Mouse (Mus musculus) CH12.LX (cell line): ENCODE results near the gene Cnot3. TPM values are rescaled to one million over a fixed set of nuclear protein-coding genes. Genes with fewer than 3 reads are reported as not detected.

Experiments used
- DNase-seq: peaks from one replicate; pipeline ENCODE4 v3.0.0-alpha.2; 2013; ENCODE audit errors: extremely low read depth
- H3K27ac ChIP-seq: 2 replicates; pipeline ENCODE4 v1.5.1; 2012; ENCODE audit warnings: low read depth, mild to moderate bottlenecking, control low read depth, moderate library complexity; ENCODE audit not compliant: insufficient read depth
- H3K27me3 ChIP-seq: replicated peaks from 2 replicates; pipeline ENCODE3; 2012; ENCODE audit warnings: inconsistent platforms
- H3K36me3 ChIP-seq, 2 experiments: replicated peaks in 1 of 2; 2 replicates each; pipeline versions ENCODE3 to v1.6.1; 2012; ENCODE audit warnings: inconsistent platforms in 1 of 2, low read length in 1 of 2, mild to moderate bottlenecking in 1 of 2, mixed read lengths in 1 of 2, moderate library complexity in 1 of 2; ENCODE audit not compliant: control insufficient read depth in 1 of 2, insufficient read depth in 1 of 2
- H3K4me1 ChIP-seq, 2 experiments: 2 replicates each; pipeline ENCODE4 v1.6.1; 2012; ENCODE audit warnings: inconsistent platforms in 1 of 2, moderate library complexity in 1 of 2; ENCODE audit not compliant: insufficient read depth in 2 of 2, control insufficient read depth in 1 of 2
- H3K4me2 ChIP-seq: 2 replicates; pipeline ENCODE4 v1.6.1; 2012; ENCODE audit warnings: low read depth, mild to moderate bottlenecking, control low read depth; ENCODE audit not compliant: poor library complexity, insufficient read depth, severe bottlenecking
- H3K4me3 ChIP-seq, 3 experiments: fragments of 150-350 bp in 1 of 3; sonication (generic) in 1 of 3; replicated peaks in 1 of 3; 2 replicates each; pipeline versions ENCODE3 to v1.5.1; 2011 to 2012; ENCODE audit warnings: low read depth in 2 of 3, low read length in 2 of 3, mild to moderate bottlenecking in 2 of 3, moderate library complexity in 2 of 3, control low read depth in 1 of 3, improper control_type of control experiment in 1 of 3, inconsistent platforms in 1 of 3, mixed read lengths in 1 of 3; ENCODE audit not compliant: poor library complexity in 1 of 3
- H3K79me2 ChIP-seq: replicated peaks from 2 replicates; pipeline ENCODE4 v1.6.1; 2012; ENCODE audit warnings: mild to moderate bottlenecking, moderate library complexity; ENCODE audit not compliant: control insufficient read depth, poor library complexity, insufficient read depth, severe bottlenecking; ENCODE audit errors: extremely low read depth
- H3K9ac ChIP-seq: 2 replicates; pipeline ENCODE4 v1.6.1; 2012; ENCODE audit warnings: low read depth, mild to moderate bottlenecking, control low read depth, moderate library complexity; ENCODE audit not compliant: insufficient read depth
- H3K9me3 ChIP-seq: replicated peaks from 2 replicates; pipeline ENCODE3; 2012; ENCODE audit warnings: low read length, inconsistent platforms, mixed read lengths
- BHLHE40 ChIP-seq: IDR thresholded peaks from 2 replicates; pipeline ENCODE4 v1.6.1; 2011; ENCODE audit warnings: mild to moderate bottlenecking, low read depth, low read length, improper control_type of control experiment
- CHD1 ChIP-seq: IDR thresholded peaks from 2 replicates; pipeline ENCODE4 v1.6.1; 2012; ENCODE audit warnings: low read depth, low read length, improper control_type of control experiment, inconsistent platforms
- CHD2 ChIP-seq: IDR thresholded peaks from 2 replicates; pipeline ENCODE4 v1.6.1; 2011; ENCODE audit warnings: low read length, improper control_type of control experiment
- CTCF ChIP-seq, 2 experiments: IDR thresholded peaks in 1 of 2; conservative IDR thresholded peaks in 1 of 2; 2 replicates each; pipeline ENCODE4 v1.5.1; 2011 to 2012; ENCODE audit warnings: low read depth in 2 of 2, low read length in 2 of 2, improper control_type of control experiment in 1 of 2, inconsistent platforms in 1 of 2, mild to moderate bottlenecking in 1 of 2, moderate library complexity in 1 of 2
- E2F4 ChIP-seq: IDR thresholded peaks from 2 replicates; pipeline ENCODE4 v1.6.1; 2011; ENCODE audit warnings: low read depth, low read length, improper control_type of control experiment; ENCODE audit not compliant: insufficient replicate concordance
- ELF1 ChIP-seq: IDR thresholded peaks from 2 replicates; pipeline ENCODE4 v1.6.1; 2014; ENCODE audit warnings: low read depth, mild to moderate bottlenecking, inconsistent platforms, low read length, improper control_type of control experiment
- EP300 ChIP-seq: IDR thresholded peaks from 2 replicates; pipeline ENCODE4 v1.6.1; 2011; ENCODE audit warnings: low read length, improper control_type of control experiment
- ETS1 ChIP-seq: conservative IDR thresholded peaks from 2 replicates; pipeline ENCODE4 v1.6.1; 2012; ENCODE audit warnings: low read depth, mild to moderate bottlenecking, inconsistent platforms, low read length, improper control_type of control experiment, moderate library complexity
- GABPA ChIP-seq: IDR thresholded peaks from 2 replicates; pipeline ENCODE4 v1.6.1; 2012; ENCODE audit warnings: low read depth, low read length, improper control_type of control experiment, inconsistent platforms; ENCODE audit not compliant: insufficient replicate concordance
- HCFC1 ChIP-seq: IDR thresholded peaks from 2 replicates; pipeline ENCODE4 v1.6.1; 2012; ENCODE audit warnings: low read depth, mild to moderate bottlenecking, inconsistent platforms, low read length, improper control_type of control experiment
- IRF4 ChIP-seq: IDR thresholded peaks from 2 replicates; pipeline ENCODE4 v1.6.1; 2014; ENCODE audit warnings: low read depth, mild to moderate bottlenecking, inconsistent platforms, low read length, improper control_type of control experiment
- JUN ChIP-seq: IDR thresholded peaks from 2 replicates; pipeline ENCODE4 v1.6.1; 2011; ENCODE audit warnings: low read depth, mild to moderate bottlenecking, low read length, improper control_type of control experiment, moderate library complexity; ENCODE audit not compliant: insufficient read depth
- JUND ChIP-seq: conservative IDR thresholded peaks from 2 replicates; pipeline ENCODE4 v1.6.1; 2011; ENCODE audit warnings: low read depth, low read length, improper control_type of control experiment
- KAT2A ChIP-seq: IDR thresholded peaks from 2 replicates; pipeline ENCODE4 v1.6.1; 2012; ENCODE audit warnings: low read length, improper control_type of control experiment, inconsistent platforms; ENCODE audit not compliant: insufficient replicate concordance
- MAFK ChIP-seq: IDR thresholded peaks from 2 replicates; pipeline ENCODE4 v1.6.1; 2011; ENCODE audit warnings: low read length, improper control_type of control experiment; ENCODE audit not compliant: insufficient replicate concordance
- MAX ChIP-seq: IDR thresholded peaks from 2 replicates; pipeline ENCODE4 v1.6.1; 2011; ENCODE audit warnings: low read length, improper control_type of control experiment
- MEF2A ChIP-seq: IDR thresholded peaks from 2 replicates; pipeline ENCODE4 v1.6.1; 2014; ENCODE audit warnings: low read depth, mild to moderate bottlenecking, inconsistent platforms, low read length, improper control_type of control experiment, borderline replicate concordance
- MXI1 ChIP-seq: IDR thresholded peaks from 2 replicates; pipeline ENCODE4 v1.6.1; 2011; ENCODE audit warnings: mild to moderate bottlenecking, low read depth, low read length, improper control_type of control experiment
- MYC ChIP-seq: IDR thresholded peaks from 2 replicates; pipeline ENCODE4 v1.6.1; 2011; ENCODE audit warnings: low read depth, mild to moderate bottlenecking, improper control_type of control experiment, low read length
- NELFE ChIP-seq: IDR thresholded peaks from 2 replicates; pipeline ENCODE4 v1.6.1; 2011; ENCODE audit warnings: low read depth, low read length, improper control_type of control experiment
- NRF1 ChIP-seq: IDR thresholded peaks from 2 replicates; pipeline ENCODE4 v1.6.1; 2014; ENCODE audit warnings: low read depth, mild to moderate bottlenecking, inconsistent platforms, low read length, improper control_type of control experiment, moderate library complexity
- PAX5 ChIP-seq: IDR thresholded peaks from 2 replicates; pipeline ENCODE4 v1.6.1; 2012; ENCODE audit warnings: low read length, inconsistent platforms, mixed read lengths
- POLR2A ChIP-seq: IDR thresholded peaks from 2 replicates; pipeline ENCODE4 v1.6.1; 2011; ENCODE audit warnings: low read depth, mild to moderate bottlenecking, improper control_type of control experiment, low read length
- POLR2AphosphoS2 ChIP-seq: IDR thresholded peaks from 2 replicates; pipeline ENCODE4 v1.6.1; 2011; ENCODE audit warnings: low read depth, low read length, improper control_type of control experiment
- RAD21 ChIP-seq: IDR thresholded peaks from 2 replicates; pipeline ENCODE4 v1.6.1; 2011; ENCODE audit warnings: low read depth, mild to moderate bottlenecking, low read length, improper control_type of control experiment, moderate library complexity
- RCOR1 ChIP-seq: conservative IDR thresholded peaks from 2 replicates; pipeline ENCODE4 v1.6.1; 2012; ENCODE audit warnings: low read depth, mild to moderate bottlenecking, inconsistent platforms, low read length, improper control_type of control experiment
- SIN3A ChIP-seq: IDR thresholded peaks from 2 replicates; pipeline ENCODE4 v1.6.1; 2012; ENCODE audit warnings: low read length, improper control_type of control experiment, inconsistent platforms
- SMC3 ChIP-seq: IDR thresholded peaks from 2 replicates; pipeline ENCODE4 v1.6.1; 2011; ENCODE audit warnings: low read depth, low read length, improper control_type of control experiment
- TBP ChIP-seq: conservative IDR thresholded peaks from 2 replicates; pipeline ENCODE4 v1.6.1; 2011; ENCODE audit warnings: low read depth, low read length, improper control_type of control experiment
- TCF12 ChIP-seq: IDR thresholded peaks from 2 replicates; pipeline ENCODE4 v1.6.1; 2014; ENCODE audit warnings: low read depth, mild to moderate bottlenecking, inconsistent platforms, low read length, improper control_type of control experiment
- UBTF ChIP-seq: IDR thresholded peaks from 2 replicates; pipeline ENCODE4 v1.6.1; 2012; ENCODE audit warnings: low read depth, mild to moderate bottlenecking, inconsistent platforms, low read length, improper control_type of control experiment, moderate library complexity
- USF1 ChIP-seq: IDR thresholded peaks from 2 replicates; pipeline ENCODE4 v1.6.1; 2014; ENCODE audit warnings: low read depth, mild to moderate bottlenecking, inconsistent platforms, low read length, improper control_type of control experiment
- USF2 ChIP-seq: conservative IDR thresholded peaks from 2 replicates; pipeline ENCODE4 v1.6.1; 2011; ENCODE audit warnings: low read depth, low read length, improper control_type of control experiment
- ZC3H11A ChIP-seq: IDR thresholded peaks from 2 replicates; pipeline ENCODE4 v1.6.1; 2012; ENCODE audit warnings: low read depth, mild to moderate bottlenecking, inconsistent platforms, low read length, improper control_type of control experiment
- ZKSCAN1 ChIP-seq: IDR thresholded peaks from 2 replicates; pipeline ENCODE4 v1.6.1; 2012; ENCODE audit warnings: low read depth, inconsistent platforms, low read length, improper control_type of control experiment, borderline replicate concordance
- ZMIZ1 ChIP-seq: IDR thresholded peaks from 2 replicates; pipeline ENCODE4 v1.6.1; 2012; ENCODE audit warnings: low read depth, mild to moderate bottlenecking, inconsistent platforms, low read length, improper control_type of control experiment
- ZNF384 ChIP-seq: IDR thresholded peaks from 2 replicates; pipeline ENCODE4 v1.6.1; 2012; ENCODE audit warnings: low read depth, low read length, improper control_type of control experiment, inconsistent platforms
- dilution Hi-C: fragments of 300-500 bp; cut with MboI; formaldehyde crosslinking; loops from 2 replicates; pipeline ENCODE4 v1.14.3; 2020; ENCODE audit warnings: low sequenced_read_pairs; ENCODE audit not compliant: extremely low pct_unique_long_range_greater_than_20kb, extremely low pct_ligation_motif_present
- in situ Hi-C: fragments of 300-500 bp; cut with MboI; formaldehyde crosslinking; loops from 3 replicates; pipeline ENCODE4 v1.14.3; 2019; ENCODE audit warnings: low sequenced_read_pairs, low pct_ligation_motif_present, low pct_unique_long_range_greater_than_20kb, mixed read lengths
- polyA plus RNA-seq: library from polyadenylated mRNA; unstranded; fragments of >175 nt; gene quantifications from 2 replicates; pipeline ENCODE4 v1.2.1, GENCODE M21; 2012; ENCODE audit warnings: low read depth; ENCODE audit not compliant: insufficient read length
- total RNA-seq, 2 experiments: library from RNA; depleted of rRNA; stranded (reverse); fragments of 300-350 nt in 1 of 2; fragments of >200 nt in 1 of 2; gene quantifications; 2 replicates each; pipeline ENCODE4 v1.2.3; 2012 to 2014

Cnot3 gene
- total and polyA plus RNA-seq, 3 experiments = 10.5 to 68.3 (median 21.1) TPM

- no peak for TF ChIP-seq PAX5
Measured at GRCm38 (mm10) chr7:3703879-3704441, 58.9 kb downstream of the Cnot3 start, which contains the start of gene Rps9 (continued).

DNA sequence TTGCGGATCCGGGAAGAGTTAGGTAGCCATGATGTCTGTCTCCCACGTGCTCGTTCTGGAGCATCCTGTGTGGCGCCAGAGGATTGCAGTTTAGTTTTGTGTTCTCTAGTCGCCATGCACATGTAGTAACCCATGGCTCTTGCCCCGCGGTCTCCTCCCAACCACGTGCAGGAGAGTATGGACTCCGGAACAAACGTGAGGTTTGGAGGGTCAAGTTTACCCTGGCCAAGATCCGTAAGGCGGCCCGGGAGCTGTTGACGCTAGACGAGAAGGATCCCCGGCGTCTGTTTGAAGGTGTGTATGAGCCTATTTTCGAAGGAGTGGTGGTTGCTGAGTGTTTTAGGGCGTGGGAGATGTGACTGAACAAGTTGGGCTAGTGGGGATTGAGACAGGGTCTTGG lies 59.4 kb downstream of the Cnot3 start:
- dilution Hi-C loops = no loop called here
- in situ Hi-C loops = no loop called here
- peaks cover 2 to 31% of the 10 kb centered on the region in 2 experiments; a peak in 3 of 4 replicates for H3K4me1 ChIP-seq
- H3K4me2 ChIP-seq = peak overlapping the region; percentile 69
- H3K79me2 ChIP-seq = peaks cover 30% of the 10 kb centered on the region
- H3K9me3 ChIP-seq = no peaks in the 10 kb centered on the region
- H3K9ac ChIP-seq = peak overlapping the region; percentile 89
- peaks cover 45 to 50% of the 10 kb centered on the region in 2 experiments for H3K36me3 ChIP-seq
- H3K27me3 ChIP-seq = no peaks in the 10 kb centered on the region
- peak; percentile 45 for DNase-seq
- H3K27ac ChIP-seq = peak overlapping the region; percentile 73
- H3K4me3 ChIP-seq = peak overlapping the region; percentile 68 to 98 (median 86)
- TF ChIP-seq IRF4 = no peak
- TF ChIP-seq SMC3 = 0 out of 2 replicates have a peak, but pooled peaks have one; percentile 2
- no peak for TF ChIP-seq UBTF
- no peak for TF ChIP-seq TCF12
- TF ChIP-seq ZNF384 = no peak
- no peak for TF ChIP-seq ETS1
- TF ChIP-seq HCFC1 = no peak
- TF ChIP-seq GABPA = no peak
- no peak for TF ChIP-seq ZC3H11A
- no peak; the same call in 1 of the 2 replicates for TF ChIP-seq USF1
- no peak for TF ChIP-seq RAD21
- TF ChIP-seq MYC = peak; percentile 93
- no peak for TF ChIP-seq ZKSCAN1
- TF ChIP-seq E2F4 = 0 out of 2 replicates have a peak, but pooled peaks have one; percentile 58
- peak; percentile 82 for TF ChIP-seq MXI1
- TF ChIP-seq MEF2A = no peak
- peak; percentile 36; the same call in 1 of the 2 replicates for TF ChIP-seq CHD1
- TF ChIP-seq ZMIZ1 = no peak; the same call in 1 of the 2 replicates
- TF ChIP-seq NRF1 = no peak
- TF ChIP-seq USF2 = no peak
- TF ChIP-seq CTCF (conservative IDR thresholded peaks at IDR 0.05 in 1 of 2, IDR thresholded peaks at IDR 0.05 in 1 of 2; ENCODE audit: low read depth in 2 of 2, low read length in 2 of 2) = no peak
- TF ChIP-seq NELFE = no peak
- no peak; the same call in 1 of the 2 replicates for TF ChIP-seq BHLHE40
- no peak for TF ChIP-seq PAX5
- no peak for TF ChIP-seq CHD2
- peak; percentile 96 for TF ChIP-seq MAX
- TF ChIP-seq MAFK = no peak
- no peak for TF ChIP-seq TBP
- no peak for TF ChIP-seq JUND
- no peak for TF ChIP-seq RCOR1
- TF ChIP-seq EP300 = no peak
- no peak for TF ChIP-seq ELF1
- TF ChIP-seq POLR2AphosphoS2 = 0 out of 2 replicates have a peak, but pooled peaks have one; percentile 33
- 0 out of 2 replicates have a peak, but pooled peaks have one; percentile 66 for TF ChIP-seq KAT2A
- no peak for TF ChIP-seq POLR2A
- TF ChIP-seq JUN = no peak
- TF ChIP-seq SIN3A = no peak
